Mouse (Mus musculus) MEL (cell line): ENCODE measurements around the gene Ppp2r1b. TPM values are rescaled to one million over a fixed set of nuclear protein-coding genes. Genes with fewer than 3 reads are reported as not detected.

Experiments used
- DNase-seq: peaks from one replicate; pipeline ENCODE4 v3.0.0; 2011; ENCODE audit warnings: low read depth, low spot score
- H3K27ac ChIP-seq: 2 replicates; pipeline ENCODE4 v1.5.1; 2012; ENCODE audit warnings: low read depth, mild to moderate bottlenecking, control low read depth, low read length, moderate library complexity; ENCODE audit not compliant: control insufficient read depth
- H3K27me3 ChIP-seq, 2 experiments: fragments of 150-350 bp in 1 of 2; sonication (generic) in 1 of 2; 2 replicates each; pipeline ENCODE4 v1.6.1; 2012; ENCODE audit warnings: low read length in 2 of 2, mild to moderate bottlenecking in 2 of 2, improper control_type of control experiment in 1 of 2, moderate library complexity in 1 of 2; ENCODE audit not compliant: insufficient read depth in 2 of 2, control insufficient read depth in 1 of 2
- H3K36me3 ChIP-seq, 2 experiments: 2 replicates each; pipeline ENCODE4 v1.6.1; 2012 to 2014; ENCODE audit warnings: low read length in 2 of 2, improper control_type of control experiment in 1 of 2, inconsistent platforms in 1 of 2, mild to moderate bottlenecking in 1 of 2; ENCODE audit not compliant: insufficient read depth in 2 of 2, control insufficient read depth in 1 of 2
- H3K4me1 ChIP-seq, 2 experiments: fragments of 150-350 bp in 1 of 2; sonication (generic) in 1 of 2; 2 replicates each; pipeline ENCODE4 v1.6.1; 2012; ENCODE audit warnings: low read length in 2 of 2, improper control_type of control experiment in 1 of 2, mild to moderate bottlenecking in 1 of 2; ENCODE audit not compliant: insufficient read depth in 2 of 2, control insufficient read depth in 1 of 2
- H3K4me3 ChIP-seq, 2 experiments: fragments of 150-350 bp in 1 of 2; sonication (generic) in 1 of 2; 2 replicates each; pipeline ENCODE4 v1.5.1; 2012; ENCODE audit warnings: low read depth in 2 of 2, low read length in 2 of 2, mild to moderate bottlenecking in 2 of 2, moderate library complexity in 2 of 2, control low read depth in 1 of 2, improper control_type of control experiment in 1 of 2; ENCODE audit not compliant: control insufficient read depth in 1 of 2, insufficient read depth in 1 of 2
- H3K79me2 ChIP-seq: 2 replicates; pipeline ENCODE4 v1.6.1; 2012; ENCODE audit warnings: mild to moderate bottlenecking, low read length, moderate library complexity; ENCODE audit not compliant: control insufficient read depth, poor library complexity, insufficient read depth
- H3K9ac ChIP-seq: 2 replicates; pipeline ENCODE4 v1.6.1; 2012; ENCODE audit warnings: low read depth, mild to moderate bottlenecking, control low read depth, low read length, moderate library complexity; ENCODE audit not compliant: control insufficient read depth, poor library complexity, severe bottlenecking
- H3K9me3 ChIP-seq: fragments of 150-350 bp; sonication (generic); replicated peaks from 2 replicates; pipeline ENCODE4 v1.6.1; 2012; ENCODE audit warnings: mild to moderate bottlenecking, low read length, improper control_type of control experiment, moderate library complexity; ENCODE audit not compliant: insufficient read depth
- CHD1 ChIP-seq: IDR thresholded peaks from 2 replicates; pipeline ENCODE4 v1.6.1; 2012; ENCODE audit warnings: low read depth, mild to moderate bottlenecking, inconsistent platforms, low read length, improper control_type of control experiment
- CTCF ChIP-seq, 3 experiments: IDR thresholded peaks in 2 of 3; conservative IDR thresholded peaks in 1 of 3; 2 replicates each; pipeline ENCODE4 v1.5.1; 2011 to 2012; ENCODE audit warnings: low read length in 3 of 3, low read depth in 2 of 3, mild to moderate bottlenecking in 2 of 3, improper control_type of control experiment in 1 of 3, inconsistent platforms in 1 of 3, mixed read lengths in 1 of 3, moderate library complexity in 1 of 3; ENCODE audit not compliant: control insufficient read depth in 1 of 3, insufficient read depth in 1 of 3, poor library complexity in 1 of 3, severe bottlenecking in 1 of 3
- ETS1 ChIP-seq: IDR thresholded peaks from 2 replicates; pipeline ENCODE4 v1.6.1; 2012; ENCODE audit warnings: low read depth, mild to moderate bottlenecking, inconsistent platforms, low read length, improper control_type of control experiment, moderate library complexity
- GABPA ChIP-seq: IDR thresholded peaks from 2 replicates; pipeline ENCODE4 v1.6.1; 2012; ENCODE audit warnings: low read depth, mild to moderate bottlenecking, inconsistent platforms, low read length, improper control_type of control experiment, moderate library complexity
- MAX ChIP-seq: IDR thresholded peaks from 2 replicates; pipeline ENCODE4 v1.6.1; 2011; ENCODE audit warnings: low read length, improper control_type of control experiment
- MAZ ChIP-seq: IDR thresholded peaks from 2 replicates; pipeline ENCODE4 v1.6.1; 2012; ENCODE audit warnings: low read depth, mild to moderate bottlenecking, inconsistent platforms, low read length, improper control_type of control experiment
- MEF2A ChIP-seq: IDR thresholded peaks from 2 replicates; pipeline ENCODE4 v1.6.1; 2014; ENCODE audit warnings: low read depth, mild to moderate bottlenecking, inconsistent platforms, low read length, improper control_type of control experiment; ENCODE audit not compliant: poor library complexity, insufficient replicate concordance, severe bottlenecking; ENCODE audit errors: extremely low read depth
- MXI1 ChIP-seq: IDR thresholded peaks from 2 replicates; pipeline ENCODE4 v1.6.1; 2011; ENCODE audit warnings: mild to moderate bottlenecking, low read depth, low read length, improper control_type of control experiment
- NELFE ChIP-seq: IDR thresholded peaks from 2 replicates; pipeline ENCODE4 v1.6.1; 2011; ENCODE audit warnings: low read depth, low read length, improper control_type of control experiment
- POLR2A ChIP-seq, 2 experiments: IDR thresholded peaks; 2 replicates each; pipeline ENCODE4 v1.6.1; 2011 to 2012; ENCODE audit warnings: low read length in 2 of 2, mild to moderate bottlenecking in 2 of 2, control low read depth in 1 of 2, improper control_type of control experiment in 1 of 2, low read depth in 1 of 2, moderate library complexity in 1 of 2; ENCODE audit not compliant: control insufficient read depth in 1 of 2, insufficient read depth in 1 of 2, poor library complexity in 1 of 2
- POLR2AphosphoS5 ChIP-seq: IDR thresholded peaks from 2 replicates; pipeline ENCODE4 v1.6.1; 2012; ENCODE audit warnings: low read depth, borderline replicate concordance, mild to moderate bottlenecking, inconsistent platforms, low read length, moderate library complexity, mixed read lengths
- RCOR1 ChIP-seq: IDR thresholded peaks from 2 replicates; pipeline ENCODE4 v1.6.1; 2012; ENCODE audit warnings: low read depth, mild to moderate bottlenecking, inconsistent platforms, low read length, improper control_type of control experiment
- TAL1 ChIP-seq: IDR thresholded peaks from 2 replicates; pipeline ENCODE4 v1.6.1; 2012; ENCODE audit warnings: mild to moderate bottlenecking, inconsistent platforms, low read length, moderate library complexity, mixed read lengths
- TBP ChIP-seq: IDR thresholded peaks from 2 replicates; pipeline ENCODE4 v1.8.0; 2011; ENCODE audit warnings: low read depth, low read length, improper control_type of control experiment
- UBTF ChIP-seq: IDR thresholded peaks from 2 replicates; pipeline ENCODE4 v1.6.1; 2012; ENCODE audit warnings: low read depth, mild to moderate bottlenecking, inconsistent platforms, low read length, improper control_type of control experiment, moderate library complexity, borderline replicate concordance; ENCODE audit not compliant: insufficient read depth
- USF2 ChIP-seq, 2 experiments: IDR thresholded peaks; 2 replicates each; pipeline ENCODE4 v1.6.1; 2011 to 2012; ENCODE audit warnings: improper control_type of control experiment in 2 of 2, low read length in 2 of 2, borderline replicate concordance in 1 of 2, inconsistent platforms in 1 of 2, low read depth in 1 of 2, mild to moderate bottlenecking in 1 of 2; ENCODE audit not compliant: insufficient read depth in 1 of 2
- ZMIZ1 ChIP-seq: IDR thresholded peaks from 2 replicates; pipeline ENCODE4 v1.6.1; 2012; ENCODE audit warnings: low read depth, mild to moderate bottlenecking, inconsistent platforms, low read length, improper control_type of control experiment, moderate library complexity
- ZNF384 ChIP-seq: IDR thresholded peaks from 2 replicates; pipeline ENCODE4 v1.6.1; 2012; ENCODE audit warnings: low read depth, mild to moderate bottlenecking, inconsistent platforms, low read length, improper control_type of control experiment
- polyA plus RNA-seq, 2 experiments: library from polyadenylated mRNA; stranded (reverse) in 1 of 2; unstranded in 1 of 2; fragments of >175 nt in 1 of 2; fragments of >200 nt in 1 of 2; gene quantifications; 2 replicates each; pipeline versions ENCODE4 v1.2.1 to v1.2.4; 2012; ENCODE audit warnings: low replicate concordance in 2 of 2, low read depth in 1 of 2; ENCODE audit not compliant: insufficient read length in 2 of 2, insufficient read depth in 1 of 2, missing spikeins in 1 of 2
- total RNA-seq: library from RNA; depleted of rRNA; stranded (reverse); fragments of 300-350 nt; gene quantifications from 2 replicates; pipeline ENCODE4 v1.2.3, GENCODE M21; 2012

The Ppp2r1b gene
- total and polyA plus RNA-seq, 3 experiments, result 67.6 to 101 TPM; not detected in 1

- no peaks in the 10 kb centered on the region for H3K79me2 ChIP-seq
- no peak overlapping the region for H3K27ac ChIP-seq
- DNase-seq, result peak; percentile 40
- peaks cover 4 to 21% of the 10 kb centered on the region in 2 experiments for H3K36me3 ChIP-seq
- no peak overlapping the region for H3K4me3 ChIP-seq
- H3K4me1 ChIP-seq, result peaks cover 4 to 15% of the 10 kb centered on the region in 2 experiments; a peak in 3 of 4 replicates
- TF ChIP-seq MAX, result no peak
- TF ChIP-seq GABPA, result no peak
- TF ChIP-seq TAL1, result no peak
- no peak for TF ChIP-seq RCOR1
- no peak for TF ChIP-seq ETS1
- no peak for TF ChIP-seq TBP
- no peak for TF ChIP-seq POLR2AphosphoS5
- no peak for TF ChIP-seq ZMIZ1
- no peak for TF ChIP-seq MEF2A
- no peak for TF ChIP-seq ZNF384
- no peak for TF ChIP-seq USF2 (IDR thresholded peaks at IDR 0.05; ENCODE audit: borderline replicate concordance in 1 of 2, insufficient read depth in 1 of 2, low read depth in 1 of 2, low read length in 2 of 2)
- TF ChIP-seq UBTF, result no peak
- no peak for TF ChIP-seq NELFE
- no peak for TF ChIP-seq CTCF (IDR thresholded peaks at IDR 0.05 in 2 of 3, conservative IDR thresholded peaks at IDR 0.05 in 1 of 3; ENCODE audit: control insufficient read depth in 1 of 3, insufficient read depth in 1 of 3, low read depth in 2 of 3, low read length in 3 of 3, poor library complexity in 1 of 3, severe bottlenecking in 1 of 3)
- no peak for TF ChIP-seq MAZ
- TF ChIP-seq CHD1, result no peak
- TF ChIP-seq POLR2A (IDR thresholded peaks at IDR 0.05; ENCODE audit: control insufficient read depth in 1 of 2, insufficient read depth in 1 of 2, low read depth in 1 of 2, low read length in 2 of 2, poor library complexity in 1 of 2), result no peak
- no peaks in the 10 kb centered on the region for H3K27me3 ChIP-seq
- no peak overlapping the region for H3K9ac ChIP-seq
- H3K9me3 ChIP-seq, result no peaks in the 10 kb centered on the region
These were observed 55.2 kb downstream of the Ppp2r1b start for GRCm38 (mm10) chr9:50900026-50900920.

- H3K4me1 ChIP-seq, result peaks cover 6 to 15% of the 10 kb centered on the region in 2 experiments; a peak in 3 of 4 replicates
- H3K27me3 ChIP-seq, result no peaks in the 10 kb centered on the region
- no peak overlapping the region for H3K27ac ChIP-seq
- TF ChIP-seq MXI1, result 0 out of 2 replicates have a peak, but pooled peaks have one; percentile 19
- TF ChIP-seq MAZ, result no peak
- TF ChIP-seq ETS1, result peak; percentile 10; the same call in 1 of the 2 replicates
- TF ChIP-seq, all 39 proteins: peak for 2
- no peaks in the 10 kb centered on the region for H3K79me2 ChIP-seq
- peak overlapping the region in 1 of 2 experiments; percentile 65; a peak in 2 of 4 replicates for H3K4me3 ChIP-seq
- DNase-seq, result no peak
- no peak overlapping the region for H3K9ac ChIP-seq
- H3K36me3 ChIP-seq, result peaks cover 12 to 14% of the 10 kb centered on the region in 2 experiments
- H3K9me3 ChIP-seq, result no peaks in the 10 kb centered on the region
These were observed 59.2 kb downstream of the Ppp2r1b start for GRCm38 (mm10) chr9:50904196-50904847.
